Mouse (Mus musculus): ENCODE results near the gene Cep57l1. TPM values are rescaled to one million over a fixed set of nuclear protein-coding genes. Genes with fewer than 3 reads are reported as not detected.
A peak's percentile ranks its signal among the peaks of the same experiment; 100 is the strongest.

The Cep57l1 gene
- polyA plus RNA-seq, 1 experiment from 2014 or later: 10.3 TPM

DNA sequence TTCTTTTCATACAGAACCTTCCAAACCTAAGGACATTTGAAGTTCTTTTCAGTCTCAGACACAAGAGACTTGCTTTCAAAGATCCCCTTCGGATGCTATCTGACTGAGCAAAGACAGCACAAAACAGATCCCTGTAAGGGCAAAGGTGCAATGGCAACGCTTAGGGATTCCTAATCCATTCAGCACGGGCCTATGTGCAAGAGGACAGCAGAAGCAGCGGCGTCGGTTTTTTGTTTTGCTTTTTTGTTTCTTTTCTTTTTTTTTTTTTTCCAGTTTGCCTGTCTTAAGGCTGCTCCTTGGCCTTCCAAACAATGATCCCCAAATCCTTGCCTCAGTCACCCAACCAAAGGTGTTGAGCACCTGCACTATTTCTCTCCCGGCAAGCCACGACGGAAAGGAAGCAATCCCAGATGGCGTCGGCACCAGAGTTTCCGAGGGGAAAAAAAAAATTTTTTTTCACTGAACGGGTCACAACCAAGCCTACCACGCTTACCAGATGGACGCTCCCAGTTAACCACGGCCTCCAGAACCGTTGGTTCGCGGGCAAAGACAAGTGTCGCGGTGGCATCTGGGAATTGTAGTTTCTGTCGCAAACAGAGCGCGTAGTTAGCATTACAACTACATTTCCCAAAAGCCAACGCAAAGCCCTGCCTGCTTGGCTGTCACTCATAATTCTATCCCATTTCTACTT, 446 bp downstream of the Cep57l1 start:
- peaks cover 24% of the 10 kb centered on the region for H3K4me1 ChIP-seq (ENCODE audit: control insufficient read depth, low read depth, low read length)
- peak overlapping the region; percentile 89 for H3K4me3 ChIP-seq (ENCODE audit: low read depth, low read length)
- peak overlapping the region; percentile 93 for H3K9ac ChIP-seq (ENCODE audit: low read depth, low read length)
- H3K9me3 ChIP-seq (replicated peaks; ENCODE audit: control insufficient read depth, low read length): no peaks in the 10 kb centered on the region
- no peaks in the 10 kb centered on the region for H3K27me3 ChIP-seq (ENCODE audit: control insufficient read depth, insufficient read depth, low read depth, low read length)
- WGBS (ENCODE audit: insufficient replicate concordance): 2% methylated on average over 25 of the region's 25 CpGs
- H3K36me3 ChIP-seq (ENCODE audit: control insufficient read depth, insufficient read depth): no peaks in the 10 kb centered on the region
- peak; percentile 69 for ATAC-seq (ENCODE audit: low read depth)
- peak overlapping the region; percentile 99 for H3K27ac ChIP-seq (ENCODE audit: low read length)
- peak overlapping the region; percentile 92 for H3K4me2 ChIP-seq (ENCODE audit: low read depth, low read length)

DNA sequence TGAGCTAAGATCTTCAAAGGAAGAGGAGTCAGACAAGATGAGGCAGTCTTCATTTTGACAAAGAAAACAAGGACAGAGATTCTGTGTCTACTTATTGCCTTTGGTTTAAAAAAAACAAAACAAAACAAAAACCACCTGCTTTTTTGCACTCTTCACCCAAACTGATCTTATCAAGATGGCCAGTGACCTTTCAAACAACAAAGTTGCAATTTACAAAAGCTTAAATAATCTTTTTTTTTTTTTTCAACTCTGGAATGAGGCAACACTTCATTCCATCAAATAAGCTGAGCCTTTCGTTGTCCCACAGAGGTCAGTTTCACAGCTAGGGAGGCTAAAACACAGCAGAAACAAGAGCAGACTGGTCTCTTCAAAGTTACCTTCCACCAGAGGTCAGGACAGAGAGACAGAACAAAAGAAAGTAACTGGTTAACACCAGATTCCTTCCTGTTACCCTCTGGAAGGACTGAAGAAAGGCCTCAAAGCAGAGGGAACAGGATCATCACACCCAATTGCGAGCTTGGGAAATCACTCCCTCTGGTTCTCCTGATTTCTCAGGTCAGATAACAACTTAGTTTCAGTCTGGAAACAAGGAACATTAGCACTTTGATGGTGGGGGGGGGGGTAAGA, 3.8 kb downstream of the Cep57l1 start:
- Histone ChIP-seq H3K9me3 (replicated peaks; ENCODE audit: control insufficient read depth, low read length) (no peaks in the 10 kb centered on the region; the same call in 1 of the 2 replicates), H3K27me3 (ENCODE audit: control insufficient read depth, insufficient read depth, low read depth, low read length) (no peaks in the 10 kb centered on the region), H3K9ac (ENCODE audit: low read depth, low read length) (no peak overlapping the region), H3K27ac (ENCODE audit: low read length) (0 out of 2 replicates have a peak overlapping the region, but pooled peaks have one; percentile 5), H3K4me3 (ENCODE audit: low read depth, low read length) (no peak overlapping the region), H3K4me2 (ENCODE audit: low read depth, low read length) (no peak overlapping the region), H3K36me3 (ENCODE audit: control insufficient read depth, insufficient read depth) (peaks cover 18% of the 10 kb centered on the region), H3K4me1 (ENCODE audit: control insufficient read depth, low read depth, low read length) (peaks cover 4% of the 10 kb centered on the region)
- WGBS (ENCODE audit: insufficient replicate concordance): 72% methylated on average over 2 of the region's 2 CpGs
- ATAC-seq (ENCODE audit: low read depth): no peak

DNA sequence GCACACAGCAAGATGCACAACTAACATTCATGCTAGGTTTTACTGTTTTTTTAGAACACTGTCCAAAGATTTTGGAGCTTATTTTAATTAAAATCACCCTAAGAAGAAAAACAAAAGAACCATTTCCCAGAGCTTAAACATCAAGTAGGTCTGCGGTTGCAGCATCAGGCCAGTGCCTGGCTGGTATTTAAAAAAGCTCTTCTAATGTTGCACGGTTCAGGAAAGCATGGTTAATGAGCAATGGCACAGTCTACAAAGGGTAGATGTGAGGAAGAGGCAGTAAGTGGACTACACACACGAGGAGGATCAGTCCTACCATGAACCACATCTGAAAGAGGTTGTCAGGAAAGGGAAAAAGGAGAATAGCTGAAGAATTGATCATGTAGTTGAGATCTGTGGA, 5.0 kb downstream of the Cep57l1 start:
- Histone ChIP-seq H3K9me3 (replicated peaks; ENCODE audit: control insufficient read depth, low read length) (peaks cover 2% of the 10 kb centered on the region; the same call in 1 of the 2 replicates), H3K27ac (ENCODE audit: low read length) (no peak overlapping the region), H3K4me2 (ENCODE audit: low read depth, low read length) (no peak overlapping the region), H3K4me1 (ENCODE audit: control insufficient read depth, low read depth, low read length) (peaks cover 4% of the 10 kb centered on the region), H3K4me3 (ENCODE audit: low read depth, low read length) (no peak overlapping the region), H3K36me3 (ENCODE audit: control insufficient read depth, insufficient read depth) (peaks cover 27% of the 10 kb centered on the region), H3K9ac (ENCODE audit: low read depth, low read length) (no peak overlapping the region), H3K27me3 (ENCODE audit: control insufficient read depth, insufficient read depth, low read depth, low read length) (no peaks in the 10 kb centered on the region)
- 75% methylated on average over 3 of the region's 3 CpGs for WGBS (ENCODE audit: insufficient replicate concordance)
- no peak for ATAC-seq (ENCODE audit: low read depth)

DNA sequence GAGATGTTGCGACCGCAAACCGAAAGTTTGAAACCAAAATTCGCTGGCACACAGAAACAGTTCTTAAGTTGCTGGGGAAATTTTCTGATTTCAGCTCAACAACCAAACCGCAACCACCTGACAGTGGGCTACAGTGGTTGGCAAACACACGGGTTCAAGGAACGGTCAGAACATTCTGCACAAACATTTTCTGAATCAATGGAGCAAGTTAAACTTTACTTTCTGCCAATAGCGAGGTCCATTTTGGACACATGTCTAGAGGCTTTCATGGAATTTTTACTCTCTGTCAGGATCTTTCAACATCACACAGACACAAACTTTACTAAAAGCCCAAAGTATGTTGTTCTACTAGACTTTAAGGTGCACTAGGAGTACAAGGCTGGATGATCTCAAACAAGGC, 6.2 kb downstream of the Cep57l1 start:
- no peak overlapping the region for H3K4me2 ChIP-seq (ENCODE audit: low read depth, low read length)
- H3K36me3 ChIP-seq (ENCODE audit: control insufficient read depth, insufficient read depth): peaks cover 34% of the 10 kb centered on the region
- no peak overlapping the region for H3K27ac ChIP-seq (ENCODE audit: low read length)
- whole genome bisulfite sequencing (ENCODE audit: insufficient replicate concordance): 89% methylated on average over 8 of the region's 8 CpGs
- no peak overlapping the region for H3K4me3 ChIP-seq (ENCODE audit: low read depth, low read length)
- no peak for ATAC-seq (ENCODE audit: low read depth)
- no peak overlapping the region for H3K9ac ChIP-seq (ENCODE audit: low read depth, low read length)
- peaks cover 4% of the 10 kb centered on the region for H3K4me1 ChIP-seq (ENCODE audit: control insufficient read depth, low read depth, low read length)
- H3K9me3 ChIP-seq (replicated peaks; ENCODE audit: control insufficient read depth, low read length): peaks cover 4% of the 10 kb centered on the region; the same call in 1 of the 2 replicates
- no peaks in the 10 kb centered on the region for H3K27me3 ChIP-seq (ENCODE audit: control insufficient read depth, insufficient read depth, low read depth, low read length)

DNA sequence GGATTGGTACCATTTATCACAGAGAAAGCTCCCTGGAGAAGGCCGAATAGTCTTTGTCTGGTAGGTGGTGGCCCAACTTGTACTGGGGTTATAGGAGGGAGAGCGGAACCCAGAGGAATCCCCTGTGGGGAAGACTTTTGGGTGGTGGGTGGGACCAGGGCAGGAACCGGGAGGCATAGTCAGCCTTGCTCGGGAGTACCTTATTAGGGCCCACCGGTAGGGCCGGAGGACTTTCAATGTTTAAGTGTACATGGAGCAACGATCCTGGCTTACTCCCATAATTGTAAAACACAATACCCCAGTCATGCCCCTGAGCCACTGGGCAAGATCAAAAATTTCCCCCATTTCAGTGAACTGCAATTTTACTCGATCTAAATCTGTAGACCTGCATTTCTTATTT, 12.4 kb downstream of the Cep57l1 start:
- WGBS (ENCODE audit: insufficient replicate concordance): 83% methylated on average over 8 of the region's 8 CpGs
- H3K4me1 ChIP-seq (ENCODE audit: control insufficient read depth, low read depth, low read length): no peaks in the 10 kb centered on the region
- H3K4me2 ChIP-seq (ENCODE audit: low read depth, low read length): no peak overlapping the region
- H3K27ac ChIP-seq (ENCODE audit: low read length): no peak overlapping the region
- no peak overlapping the region for H3K9ac ChIP-seq (ENCODE audit: low read depth, low read length)
- H3K9me3 ChIP-seq (replicated peaks; ENCODE audit: control insufficient read depth, low read length): peaks cover 16% of the 10 kb centered on the region
- no peaks in the 10 kb centered on the region for H3K27me3 ChIP-seq (ENCODE audit: control insufficient read depth, insufficient read depth, low read depth, low read length)
- peaks cover 33% of the 10 kb centered on the region for H3K36me3 ChIP-seq (ENCODE audit: control insufficient read depth, insufficient read depth)
- ATAC-seq (ENCODE audit: low read depth): no peak
- H3K4me3 ChIP-seq (ENCODE audit: low read depth, low read length): no peak overlapping the region

DNA sequence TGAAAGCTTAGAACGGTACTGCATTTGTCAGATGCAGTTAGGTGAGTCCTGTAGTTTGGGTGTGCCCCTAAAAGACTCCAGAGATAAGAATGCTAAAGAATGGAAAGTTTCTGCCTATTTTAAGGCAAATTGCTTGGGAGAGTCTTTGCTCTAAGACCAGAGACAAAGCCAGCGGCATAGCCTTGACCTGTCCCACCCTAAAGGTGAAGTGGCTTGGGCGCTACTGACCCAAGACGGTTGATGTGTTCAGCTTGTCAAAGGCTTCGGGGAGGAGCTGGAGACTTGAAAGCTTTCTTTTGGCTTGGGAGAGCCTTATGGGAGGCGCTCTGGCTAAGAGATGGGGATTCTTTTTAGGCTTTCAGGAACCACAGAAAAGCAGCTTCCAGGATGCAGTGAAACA, 17.3 kb downstream of the Cep57l1 start:
- no peak overlapping the region for H3K9ac ChIP-seq (ENCODE audit: low read depth, low read length)
- H3K4me2 ChIP-seq (ENCODE audit: low read depth, low read length): no peak overlapping the region
- H3K27me3 ChIP-seq (ENCODE audit: control insufficient read depth, insufficient read depth, low read depth, low read length): no peaks in the 10 kb centered on the region
- no peak for ATAC-seq (ENCODE audit: low read depth)
- H3K36me3 ChIP-seq (ENCODE audit: control insufficient read depth, insufficient read depth): peaks cover 1% of the 10 kb centered on the region; the same call in 1 of the 2 replicates
- no peak overlapping the region for H3K4me3 ChIP-seq (ENCODE audit: low read depth, low read length)
- no peak overlapping the region for H3K27ac ChIP-seq (ENCODE audit: low read length)
- no peaks in the 10 kb centered on the region for H3K4me1 ChIP-seq (ENCODE audit: control insufficient read depth, low read depth, low read length)
- peaks cover 7% of the 10 kb centered on the region for H3K9me3 ChIP-seq (replicated peaks; ENCODE audit: control insufficient read depth, low read length)
- WGBS (ENCODE audit: insufficient replicate concordance): 85% methylated on average over 6 of the region's 6 CpGs

DNA sequence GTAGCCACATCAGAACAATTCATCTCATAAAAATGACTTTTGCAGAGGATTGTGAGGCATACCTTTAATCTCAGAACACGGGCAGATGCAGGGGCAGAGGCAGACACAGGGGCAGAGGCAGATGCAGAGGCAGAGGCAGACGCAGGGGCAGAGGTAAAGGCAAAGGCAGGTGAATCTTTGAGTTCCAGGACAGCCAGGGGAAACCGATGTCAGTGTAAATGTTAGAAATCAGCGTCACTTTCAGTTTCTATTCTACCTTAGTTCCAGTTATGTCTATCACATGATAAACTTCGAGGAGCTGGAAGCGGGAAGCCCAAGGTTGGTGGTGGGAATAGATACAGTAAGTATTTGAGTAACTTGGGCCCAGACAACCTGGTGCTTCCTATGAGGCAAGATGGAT, 42.4 kb downstream of the Cep57l1 start:
- ATAC-seq (ENCODE audit: low read depth): no peak
- Histone ChIP-seq H3K9me3 (replicated peaks; ENCODE audit: control insufficient read depth, low read length) (no peaks in the 10 kb centered on the region), H3K27ac (ENCODE audit: low read length) (no peak overlapping the region), H3K4me3 (ENCODE audit: low read depth, low read length) (no peak overlapping the region), H3K27me3 (ENCODE audit: control insufficient read depth, insufficient read depth, low read depth, low read length) (no peaks in the 10 kb centered on the region), H3K36me3 (ENCODE audit: control insufficient read depth, insufficient read depth) (no peaks in the 10 kb centered on the region), H3K4me1 (ENCODE audit: control insufficient read depth, low read depth, low read length) (no peaks in the 10 kb centered on the region), H3K4me2 (ENCODE audit: low read depth, low read length) (no peak overlapping the region), H3K9ac (ENCODE audit: low read depth, low read length) (no peak overlapping the region)
- WGBS (ENCODE audit: insufficient replicate concordance): 77% methylated on average over 6 of the region's 6 CpGs

DNA sequence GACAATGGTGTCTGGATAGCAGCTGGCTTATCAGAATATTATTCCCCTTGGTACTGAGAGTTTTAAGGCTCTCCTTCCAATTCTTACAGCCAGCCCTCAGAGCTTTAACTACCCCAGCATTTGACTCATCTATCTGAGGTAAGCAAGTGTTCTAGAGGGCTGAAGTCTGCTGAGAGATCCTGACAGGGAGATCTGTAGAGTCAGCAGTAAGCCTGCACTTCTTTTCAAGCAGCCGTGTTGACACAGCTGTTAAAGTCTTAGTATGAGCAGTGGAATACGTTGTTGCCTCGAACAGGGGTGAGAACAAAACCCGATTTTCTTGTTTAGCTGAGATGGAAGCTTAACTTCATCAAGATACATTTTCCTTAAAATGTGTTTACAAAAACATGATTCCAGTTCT, 43.4 kb downstream of the Cep57l1 start:
- H3K27me3 ChIP-seq (ENCODE audit: control insufficient read depth, insufficient read depth, low read depth, low read length): no peaks in the 10 kb centered on the region
- H3K36me3 ChIP-seq (ENCODE audit: control insufficient read depth, insufficient read depth): no peaks in the 10 kb centered on the region
- no peak overlapping the region for H3K4me2 ChIP-seq (ENCODE audit: low read depth, low read length)
- no peak overlapping the region for H3K4me3 ChIP-seq (ENCODE audit: low read depth, low read length)
- ATAC-seq (ENCODE audit: low read depth): no peak
- H3K27ac ChIP-seq (ENCODE audit: low read length): no peak overlapping the region
- 71% methylated on average over 4 of the region's 4 CpGs for WGBS (ENCODE audit: insufficient replicate concordance)
- no peak overlapping the region for H3K9ac ChIP-seq (ENCODE audit: low read depth, low read length)
- no peaks in the 10 kb centered on the region for H3K9me3 ChIP-seq (replicated peaks; ENCODE audit: control insufficient read depth, low read length)
- no peaks in the 10 kb centered on the region for H3K4me1 ChIP-seq (ENCODE audit: control insufficient read depth, low read depth, low read length)

DNA sequence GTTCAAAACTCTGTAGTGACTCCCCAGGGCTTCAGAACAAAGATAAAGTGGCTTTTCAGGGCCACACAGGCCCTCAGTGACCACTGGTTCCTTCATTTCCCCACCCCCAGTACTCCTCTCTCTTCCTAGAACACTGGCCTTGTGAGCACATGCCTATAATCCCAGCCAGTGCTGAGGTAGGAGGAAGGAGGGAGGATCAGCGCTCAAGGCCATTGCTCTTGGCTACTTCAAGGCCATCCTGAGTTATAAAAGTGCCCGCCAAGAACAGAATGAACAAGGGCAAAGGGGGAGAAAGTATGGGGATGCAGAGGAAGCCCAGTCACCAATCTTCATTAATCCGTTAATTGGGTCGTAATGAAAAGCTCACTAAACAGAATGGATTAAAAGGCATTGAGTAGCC, 44.1 kb downstream of the Cep57l1 start:
- H3K4me2 ChIP-seq (ENCODE audit: low read depth, low read length): no peak overlapping the region
- H3K27me3 ChIP-seq (ENCODE audit: control insufficient read depth, insufficient read depth, low read depth, low read length): no peaks in the 10 kb centered on the region
- no peak overlapping the region for H3K4me3 ChIP-seq (ENCODE audit: low read depth, low read length)
- no peaks in the 10 kb centered on the region for H3K36me3 ChIP-seq (ENCODE audit: control insufficient read depth, insufficient read depth)
- H3K9me3 ChIP-seq (replicated peaks; ENCODE audit: control insufficient read depth, low read length): no peaks in the 10 kb centered on the region
- H3K9ac ChIP-seq (ENCODE audit: low read depth, low read length): no peak overlapping the region
- ATAC-seq (ENCODE audit: low read depth): no peak
- H3K27ac ChIP-seq (ENCODE audit: low read length): no peak overlapping the region
- no peaks in the 10 kb centered on the region for H3K4me1 ChIP-seq (ENCODE audit: control insufficient read depth, low read depth, low read length)
- WGBS (ENCODE audit: insufficient replicate concordance): 91% methylated on average over 4 of the region's 4 CpGs
